Mouse (Mus musculus): Measurements from ENCODE around the gene Med12l.

DNA sequence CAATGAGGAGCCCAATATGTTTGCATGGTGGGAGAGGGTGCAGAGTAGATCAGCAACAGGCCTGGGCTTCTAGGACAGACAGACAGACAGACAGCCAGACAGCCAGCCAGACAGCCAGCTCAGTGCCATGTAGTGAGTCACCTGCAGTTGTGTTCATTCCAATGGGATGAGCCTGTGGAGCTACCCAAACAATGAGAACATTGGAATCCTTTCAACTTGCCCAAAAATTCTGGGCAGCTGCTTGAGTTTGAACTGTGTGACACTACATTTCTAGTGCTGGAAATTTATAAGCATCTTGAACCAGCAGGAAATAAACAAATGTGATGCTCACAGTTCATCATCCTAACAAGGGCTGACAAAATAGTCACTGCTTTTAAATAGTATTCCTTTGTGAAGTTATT lies 134.0 kb downstream of the Med12l start:
- no peak for TF ChIP-seq CTCF (IDR thresholded peaks at IDR 0.05; ENCODE audit: low read depth, low read length)
- TF ChIP-seq POLR2A (IDR thresholded peaks at IDR 0.05; ENCODE audit: extremely low read depth, insufficient read depth, low read length): no peak

Data from liver, adult 2 months (tissue).